30 mouse cellular contexts compared by ENCODE assay signal in the genomic region with DNA sequence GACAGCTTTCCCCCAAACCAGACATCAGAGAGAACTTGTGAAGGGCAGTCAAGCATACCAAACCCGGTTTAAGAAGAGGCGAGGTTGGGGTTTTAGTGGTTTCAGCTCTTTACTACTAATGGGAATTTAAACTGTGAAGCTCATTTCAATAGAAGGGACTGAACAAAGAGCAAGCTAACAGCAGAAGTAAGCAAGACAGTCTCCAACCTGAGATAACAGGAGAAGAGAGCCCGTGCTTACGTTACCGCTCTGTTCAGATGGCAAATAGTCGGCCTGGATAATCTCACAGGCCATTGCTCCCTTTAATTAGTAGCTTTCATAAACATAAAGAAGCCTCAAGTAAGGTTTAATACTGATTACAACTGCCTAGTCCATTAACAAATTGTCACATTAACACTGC.
DNase-seq lines count a peak whose midpoint lies in the region; ATAC-seq and TF ChIP-seq lines count a peak whose summit lies in the region.
"Had no signal": no experiment of that assay in that cellular context is flagged by ENCODE, and none has a peak within 500 bp of the region (broad histone marks: within the 10 kb centered on the region; RNA-seq: fewer than 3 reads in every experiment).

No protein-coding gene starts in this region.

- H3K4me2 ChIP-seq in forebrain, embryonic 11.5 days (ENCODE audit: low read depth, low read length, severe bottlenecking): no peak overlapping the region
- H3K4me2 ChIP-seq in midbrain, embryonic 14.5 days (ENCODE audit: low read length): no peak overlapping the region
- H3K4me2 ChIP-seq in midbrain, postnatal 0 days (ENCODE audit: low read depth, low read length, poor library complexity, severe bottlenecking): no peak overlapping the region
- H3K4me2 ChIP-seq in neural tube, embryonic 14.5 days (ENCODE audit: low read depth, low read length): no peak overlapping the region
- H3K4me2 ChIP-seq: embryonic facial prominence, embryonic 15.5 days; heart, embryonic 15.5 days; kidney, embryonic 15.5 days; limb, embryonic 15.5 days had no signal

- H3K9me3 ChIP-seq in forebrain, embryonic 11.5 days (ENCODE audit: control insufficient read depth, low read length): no peaks in the 10 kb centered on the region
- no peaks in the 10 kb centered on the region for H3K9me3 ChIP-seq in forebrain, embryonic 10.5 days
- H3K9me3 ChIP-seq in midbrain, embryonic 14.5 days (ENCODE audit: control insufficient read depth, low read length): no peaks in the 10 kb centered on the region
- no peaks in the 10 kb centered on the region for H3K9me3 ChIP-seq in midbrain, postnatal 0 days (ENCODE audit: low read length)
- no peaks in the 10 kb centered on the region for H3K9me3 ChIP-seq in neural tube, embryonic 14.5 days (ENCODE audit: control insufficient read depth, low read length)
- H3K9me3 ChIP-seq: embryonic facial prominence, embryonic 10.5 days; embryonic facial prominence, embryonic 15.5 days; heart, embryonic 10.5 days; heart, embryonic 15.5 days; kidney, embryonic 15.5 days; limb, embryonic 10.5 days; limb, embryonic 15.5 days had no signal

- WGBS in forebrain, embryonic 11.5 days: 11% methylated on average over 6 of the region's 6 CpGs
- WGBS in forebrain, embryonic 10.5 days: 31% methylated on average over 6 of the region's 6 CpGs
- WGBS in midbrain, embryonic 14.5 days: 20% methylated on average over 6 of the region's 6 CpGs
- 39% methylated on average over 6 of the region's 6 CpGs for WGBS in midbrain, postnatal 0 days
- WGBS in neural tube, embryonic 14.5 days: 26% methylated on average over 6 of the region's 6 CpGs

- peak; percentile 65 for ATAC-seq in forebrain, embryonic 11.5 days (replicated peaks; ENCODE audit: low FRiP score)
- ATAC-seq in midbrain, embryonic 14.5 days (ENCODE audit: low FRiP score, low TSS enrichment): no peak
- ATAC-seq in midbrain, postnatal 0 days (ENCODE audit: low FRiP score): no peak
- 0 out of 2 replicates have a peak, but pooled peaks have one; percentile 31 for ATAC-seq in neural tube, embryonic 14.5 days (ENCODE audit: low read depth)
- ATAC-seq: hindbrain, embryonic 16.5 days had no signal

- no peak for TF ChIP-seq CTCF in midbrain, postnatal 0 days (IDR thresholded peaks at IDR 0.05)

- no peaks in the 10 kb centered on the region for H3K36me3 ChIP-seq in forebrain, embryonic 11.5 days (ENCODE audit: control insufficient read depth, insufficient read depth, low read length)
- H3K36me3 ChIP-seq in forebrain, embryonic 10.5 days (replicated peaks): no peaks in the 10 kb centered on the region
- H3K36me3 ChIP-seq in midbrain, embryonic 14.5 days (ENCODE audit: control insufficient read depth, insufficient read depth, low read length): no peaks in the 10 kb centered on the region
- no peaks in the 10 kb centered on the region for H3K36me3 ChIP-seq in midbrain, postnatal 0 days (ENCODE audit: insufficient read depth, low read length)
- no peaks in the 10 kb centered on the region for H3K36me3 ChIP-seq in neural tube, embryonic 14.5 days (ENCODE audit: control insufficient read depth, insufficient read depth, low read length)
- H3K36me3 ChIP-seq: embryonic facial prominence, embryonic 10.5 days; embryonic facial prominence, embryonic 15.5 days; heart, embryonic 10.5 days; heart, embryonic 15.5 days; kidney, embryonic 15.5 days; limb, embryonic 10.5 days; limb, embryonic 15.5 days had no signal

- no peak for DNase-seq in forebrain, embryonic 11.5 days (ENCODE audit: low spot score)
- no peak for DNase-seq in forebrain, embryonic 10.5 days (ENCODE audit: extremely low spot score, low spot score)
- DNase-seq in midbrain, embryonic 14.5 days: peak; percentile 30
- DNase-seq in midbrain, postnatal 0 days (ENCODE audit: low spot score): no peak
- no peak for DNase-seq in cerebellum, adult 9-10 months
- DNase-seq in kidney, postnatal 10 days: no peak
- DNase-seq: adrenal gland, postnatal 14 days; cerebellum, adult 11-12 months; cerebellum, postnatal 10 days; gastrocnemius, postnatal 25 days; heart, adult 11 months; kidney, adult 18-20 months; layer of hippocampus, adult 9-11 months; lung, adult 2 months; lung, postnatal 10 days; right cerebral cortex, postnatal 4 days; thymus, adult 18-20 months; thymus, postnatal 25 days had no signal

- H3K4me3 ChIP-seq in forebrain, embryonic 11.5 days (ENCODE audit: low read depth, low read length): no peak overlapping the region
- no peak overlapping the region for H3K4me3 ChIP-seq in forebrain, embryonic 10.5 days
- H3K4me3 ChIP-seq in midbrain, embryonic 14.5 days (replicated peaks; ENCODE audit: low read depth, low read length): no peak overlapping the region
- no peak overlapping the region for H3K4me3 ChIP-seq in midbrain, postnatal 0 days (ENCODE audit: low read depth, low read length)
- no peak overlapping the region for H3K4me3 ChIP-seq in neural tube, embryonic 14.5 days (ENCODE audit: low read depth, low read length)
- H3K4me3 ChIP-seq: embryonic facial prominence, embryonic 10.5 days; embryonic facial prominence, embryonic 15.5 days; heart, embryonic 10.5 days; heart, embryonic 15.5 days; kidney, embryonic 15.5 days; limb, embryonic 10.5 days; limb, embryonic 15.5 days had no signal

- H3K4me1 ChIP-seq in forebrain, embryonic 11.5 days (replicated peaks; ENCODE audit: control insufficient read depth, insufficient read depth, low read length): peaks cover 3% of the 10 kb centered on the region; the same call in 1 of the 2 replicates
- peaks cover 14% of the 10 kb centered on the region for H3K4me1 ChIP-seq in forebrain, embryonic 10.5 days
- H3K4me1 ChIP-seq in midbrain, embryonic 14.5 days (ENCODE audit: control insufficient read depth, insufficient read depth, low read length): no peaks in the 10 kb centered on the region
- H3K4me1 ChIP-seq in midbrain, postnatal 0 days (ENCODE audit: insufficient read depth, low read length): no peaks in the 10 kb centered on the region
- H3K4me1 ChIP-seq in neural tube, embryonic 14.5 days (ENCODE audit: control insufficient read depth, insufficient read depth, low read length): peaks cover 6% of the 10 kb centered on the region; the same call in 1 of the 2 replicates
- H3K4me1 ChIP-seq: embryonic facial prominence, embryonic 10.5 days; embryonic facial prominence, embryonic 15.5 days; heart, embryonic 10.5 days; heart, embryonic 15.5 days; kidney, embryonic 15.5 days; limb, embryonic 10.5 days; limb, embryonic 15.5 days had no signal

- no peaks in the 10 kb centered on the region for H3K27me3 ChIP-seq in forebrain, embryonic 11.5 days (ENCODE audit: control insufficient read depth, insufficient read depth, low read length)
- H3K27me3 ChIP-seq in forebrain, embryonic 10.5 days (ENCODE audit: poor library complexity, severe bottlenecking): peaks cover 4% of the 10 kb centered on the region; the same call in 1 of the 2 replicates
- H3K27me3 ChIP-seq in midbrain, embryonic 14.5 days (ENCODE audit: control insufficient read depth, insufficient read depth, low read length): no peaks in the 10 kb centered on the region
- no peaks in the 10 kb centered on the region for H3K27me3 ChIP-seq in midbrain, postnatal 0 days (ENCODE audit: insufficient read depth, low read length)
- H3K27me3 ChIP-seq in neural tube, embryonic 14.5 days (ENCODE audit: control insufficient read depth, insufficient read depth, low read length): no peaks in the 10 kb centered on the region
- H3K27me3 ChIP-seq: embryonic facial prominence, embryonic 15.5 days; heart, embryonic 15.5 days; kidney, embryonic 15.5 days; limb, embryonic 15.5 days had no signal

- no peak overlapping the region for H3K9ac ChIP-seq in forebrain, embryonic 11.5 days (ENCODE audit: low read length)
- H3K9ac ChIP-seq in midbrain, embryonic 14.5 days (replicated peaks; ENCODE audit: low read length): no peak overlapping the region
- H3K9ac ChIP-seq in midbrain, postnatal 0 days (replicated peaks; ENCODE audit: low read length, poor library complexity, severe bottlenecking): no peak overlapping the region
- H3K9ac ChIP-seq in neural tube, embryonic 14.5 days (replicated peaks; ENCODE audit: low read depth, low read length): no peak overlapping the region
- H3K9ac ChIP-seq: embryonic facial prominence, embryonic 15.5 days; heart, embryonic 15.5 days; kidney, embryonic 15.5 days; limb, embryonic 15.5 days; liver, embryonic 14.5 days had no signal

- H3K27ac ChIP-seq in forebrain, embryonic 11.5 days (ENCODE audit: low read depth, low read length): no peak overlapping the region
- H3K27ac ChIP-seq in forebrain, embryonic 10.5 days: no peak overlapping the region
- no peak overlapping the region for H3K27ac ChIP-seq in midbrain, embryonic 14.5 days (replicated peaks; ENCODE audit: low read depth, low read length)
- no peak overlapping the region for H3K27ac ChIP-seq in midbrain, postnatal 0 days (ENCODE audit: low read depth, low read length)
- H3K27ac ChIP-seq in neural tube, embryonic 14.5 days (ENCODE audit: low read depth, low read length): no peak overlapping the region
- H3K27ac ChIP-seq: embryonic facial prominence, embryonic 10.5 days; embryonic facial prominence, embryonic 15.5 days; heart, embryonic 10.5 days; heart, embryonic 15.5 days; kidney, embryonic 15.5 days; limb, embryonic 10.5 days; limb, embryonic 15.5 days; liver, embryonic 14.5 days; macrophage; stomach, postnatal 0 days had no signal

Comparison
In these comparisons a context has a peak if more than half of its experiments do, and no peak if none do; other contexts are left out.
1. ATAC-seq: peak in forebrain, embryonic 11.5 days (single experiment) and neural tube, embryonic 14.5 days (single experiment); none in midbrain, embryonic 14.5 days (single experiment) and midbrain, postnatal 0 days (single experiment).